Mouse (Mus musculus): ENCODE data around the gene Cfap298. TPM values are rescaled to one million over a fixed set of nuclear protein-coding genes. Genes with fewer than 3 reads are reported as not detected.

Cfap298 gene
- polyA plus RNA-seq, 2 experiments, result 11.5 to 18.4 TPM

DNA sequence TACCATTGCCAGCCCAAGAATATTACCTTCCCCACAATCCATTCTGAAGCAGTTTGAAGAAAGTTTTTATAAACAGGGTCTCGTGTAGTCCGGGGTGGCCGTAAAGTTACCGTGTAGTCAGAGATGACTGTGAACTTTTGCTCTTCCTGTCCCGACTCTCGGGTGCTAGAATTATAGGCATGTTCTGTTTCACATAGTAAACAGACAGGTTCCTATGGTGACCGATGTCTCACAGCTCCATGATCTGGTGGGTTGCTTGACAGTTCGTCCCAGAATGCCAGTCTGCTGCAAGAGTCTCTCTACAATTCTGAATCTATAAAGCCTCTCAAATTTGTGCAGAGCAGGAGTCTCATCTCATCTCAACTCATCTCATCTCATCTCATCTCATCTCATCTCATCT lies 42.8 kb downstream of the Cfap298 start:
- no peak overlapping the region for H3K9ac ChIP-seq (replicated peaks)
- H3K4me3 ChIP-seq (ENCODE audit: insufficient read depth in 1 of 2, low read depth in 2 of 2, low read length in 2 of 2), result no peak overlapping the region
- H3K27me3 ChIP-seq (ENCODE audit: control insufficient read depth, insufficient read depth, low read length), result no peaks in the 10 kb centered on the region
- ATAC-seq (ENCODE audit: insufficient read depth) (no peak), DNase-seq (ENCODE audit: low read depth in 3 of 3, low spot score in 3 of 3) (no peak)
- 54% methylated on average over 8 of the region's 8 CpGs for WGBS (ENCODE audit: insufficient replicate concordance)
- no peaks in the 10 kb centered on the region for H3K9me3 ChIP-seq (ENCODE audit: control insufficient read depth, low read length)
- no peak overlapping the region for H3K27ac ChIP-seq
- H3K36me3 ChIP-seq (replicated peaks; ENCODE audit: control insufficient read depth, insufficient read depth, low read depth), result no peaks in the 10 kb centered on the region
- no peak overlapping the region for H3K4me2 ChIP-seq (ENCODE audit: low read depth)
- TF ChIP-seq CTCF (IDR thresholded peaks at IDR 0.05; ENCODE audit: low read depth) (no peak), EP300 (IDR thresholded peaks at IDR 0.05; ENCODE audit: low read depth) (no peak)
- no peaks in the 10 kb centered on the region for H3K4me1 ChIP-seq (replicated peaks; ENCODE audit: control insufficient read depth in 2 of 2, insufficient read depth in 2 of 2, low read length in 1 of 2)

- ATAC-seq (ENCODE audit: insufficient read depth) (no peak), DNase-seq (ENCODE audit: low read depth in 3 of 3, low spot score in 3 of 3) (no peak)
- Histone ChIP-seq H3K4me3 (ENCODE audit: insufficient read depth in 1 of 2, low read depth in 2 of 2, low read length in 2 of 2) (no peak overlapping the region), H3K9ac (replicated peaks) (no peak overlapping the region), H3K4me1 (replicated peaks; ENCODE audit: control insufficient read depth in 2 of 2, insufficient read depth in 2 of 2, low read length in 1 of 2) (no peaks in the 10 kb centered on the region), H3K4me2 (ENCODE audit: low read depth) (no peak overlapping the region), H3K9me3 (ENCODE audit: control insufficient read depth, low read length) (no peaks in the 10 kb centered on the region), H3K27ac (no peak overlapping the region), H3K36me3 (replicated peaks; ENCODE audit: control insufficient read depth, insufficient read depth, low read depth) (no peaks in the 10 kb centered on the region), H3K27me3 (ENCODE audit: control insufficient read depth, insufficient read depth, low read length) (no peaks in the 10 kb centered on the region)
- no peak for TF ChIP-seq EP300 (IDR thresholded peaks at IDR 0.05; ENCODE audit: low read depth)
- no peak for TF ChIP-seq CTCF (IDR thresholded peaks at IDR 0.05; ENCODE audit: low read depth)
- WGBS (ENCODE audit: insufficient replicate concordance), result 60% methylated on average over 14 of the region's 14 CpGs
Observed at GRCm38 (mm10) chr16:90891601-90892000, 43.3 kb downstream of the Cfap298 start.

DNA sequence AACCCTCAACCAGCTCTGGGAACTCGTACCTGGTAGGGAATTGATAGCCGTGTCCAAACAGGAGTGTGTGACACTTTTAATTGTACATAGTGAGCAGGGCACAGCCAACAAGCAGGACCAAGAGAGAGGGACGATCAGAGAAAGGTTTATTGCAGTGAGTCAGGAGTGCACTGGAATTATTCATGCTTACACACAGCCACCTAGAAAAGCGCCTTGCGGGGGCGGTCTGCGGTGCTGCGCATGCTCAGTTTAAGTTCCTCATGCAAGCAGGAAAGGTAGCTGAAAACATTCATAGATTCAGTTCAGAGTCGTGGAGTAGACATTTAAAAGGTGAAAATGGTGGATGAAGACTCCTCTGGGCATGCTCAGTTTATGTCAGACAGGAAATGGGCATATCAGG lies 44.2 kb downstream of the Cfap298 start:
- ATAC-seq (ENCODE audit: insufficient read depth) (no peak), DNase-seq (ENCODE audit: low read depth in 3 of 3, low spot score in 3 of 3) (no peak)
- H3K4me3 ChIP-seq (ENCODE audit: insufficient read depth in 1 of 2, low read depth in 2 of 2, low read length in 2 of 2), result no peak overlapping the region
- H3K4me2 ChIP-seq (ENCODE audit: low read depth), result no peak overlapping the region
- no peaks in the 10 kb centered on the region for H3K9me3 ChIP-seq (ENCODE audit: control insufficient read depth, low read length)
- H3K27ac ChIP-seq, result no peak overlapping the region
- no peaks in the 10 kb centered on the region for H3K27me3 ChIP-seq (ENCODE audit: control insufficient read depth, insufficient read depth, low read length)
- no peaks in the 10 kb centered on the region for H3K4me1 ChIP-seq (replicated peaks; ENCODE audit: control insufficient read depth in 2 of 2, insufficient read depth in 2 of 2, low read length in 1 of 2)
- H3K36me3 ChIP-seq (replicated peaks; ENCODE audit: control insufficient read depth, insufficient read depth, low read depth), result no peaks in the 10 kb centered on the region
- TF ChIP-seq EP300 (IDR thresholded peaks at IDR 0.05; ENCODE audit: low read depth) (no peak), CTCF (IDR thresholded peaks at IDR 0.05; ENCODE audit: low read depth) (no peak)
- 75% methylated on average over 9 of the region's 9 CpGs for WGBS (ENCODE audit: insufficient replicate concordance)
- H3K9ac ChIP-seq (replicated peaks), result no peak overlapping the region

GRCm38 (mm10) chr16:90885781-90886565 lies 48.9 kb downstream of the Cfap298 start:
- Histone ChIP-seq H3K9me3 (ENCODE audit: control insufficient read depth, low read length) (no peaks in the 10 kb centered on the region), H3K9ac (replicated peaks) (no peak overlapping the region), H3K27ac (no peak overlapping the region), H3K4me2 (ENCODE audit: low read depth) (no peak overlapping the region), H3K4me1 (replicated peaks; ENCODE audit: control insufficient read depth in 2 of 2, insufficient read depth in 2 of 2, low read length in 1 of 2) (no peaks in the 10 kb centered on the region), H3K4me3 (ENCODE audit: insufficient read depth in 1 of 2, low read depth in 2 of 2, low read length in 2 of 2) (no peak overlapping the region), H3K36me3 (replicated peaks; ENCODE audit: control insufficient read depth, insufficient read depth, low read depth) (no peaks in the 10 kb centered on the region), H3K27me3 (ENCODE audit: control insufficient read depth, insufficient read depth, low read length) (no peaks in the 10 kb centered on the region)
- TF ChIP-seq CTCF (IDR thresholded peaks at IDR 0.05; ENCODE audit: low read depth) (no peak), EP300 (IDR thresholded peaks at IDR 0.05; ENCODE audit: low read depth) (no peak)
- WGBS (ENCODE audit: insufficient replicate concordance), result 24% methylated on average over 9 of the region's 9 CpGs
- DNase-seq (ENCODE audit: low read depth in 3 of 3, low spot score in 3 of 3) (no peak), ATAC-seq (ENCODE audit: insufficient read depth) (no peak)

- WGBS (ENCODE audit: insufficient replicate concordance), result 26% methylated on average over 2 of the region's 2 CpGs
- H3K9me3 ChIP-seq (ENCODE audit: control insufficient read depth, low read length), result no peaks in the 10 kb centered on the region
- H3K4me2 ChIP-seq (ENCODE audit: low read depth), result no peak overlapping the region
- no peaks in the 10 kb centered on the region for H3K36me3 ChIP-seq (replicated peaks; ENCODE audit: control insufficient read depth, insufficient read depth, low read depth)
- no peaks in the 10 kb centered on the region for H3K4me1 ChIP-seq (replicated peaks; ENCODE audit: control insufficient read depth in 2 of 2, insufficient read depth in 2 of 2, low read length in 1 of 2)
- H3K27me3 ChIP-seq (ENCODE audit: control insufficient read depth, insufficient read depth, low read length), result no peaks in the 10 kb centered on the region
- ATAC-seq (ENCODE audit: insufficient read depth) (no peak), DNase-seq (ENCODE audit: low read depth in 3 of 3, low spot score in 3 of 3) (no peak)
- H3K27ac ChIP-seq, result no peak overlapping the region
- TF ChIP-seq CTCF (IDR thresholded peaks at IDR 0.05; ENCODE audit: low read depth), result no peak
- TF ChIP-seq EP300 (IDR thresholded peaks at IDR 0.05; ENCODE audit: low read depth), result no peak
- H3K9ac ChIP-seq (replicated peaks), result no peak overlapping the region
- H3K4me3 ChIP-seq (ENCODE audit: insufficient read depth in 1 of 2, low read depth in 2 of 2, low read length in 2 of 2), result no peak overlapping the region
Observed at GRCm38 (mm10) chr16:90885351-90885750, 49.6 kb downstream of the Cfap298 start.
